Mouse (Mus musculus): ENCODE results near the gene Vsx1. TPM values are rescaled to one million over a fixed set of nuclear protein-coding genes. Genes with fewer than 3 reads are reported as not detected.

Gene Vsx1
- under 1 TPM in 1 of 2 experiments, not detected in 1; 0.11 TPM for total RNA-seq (2021)
- long read RNA-seq, experiment 1, result 0 reads
- long read RNA-seq, experiment 2, result 0 reads

DNA sequence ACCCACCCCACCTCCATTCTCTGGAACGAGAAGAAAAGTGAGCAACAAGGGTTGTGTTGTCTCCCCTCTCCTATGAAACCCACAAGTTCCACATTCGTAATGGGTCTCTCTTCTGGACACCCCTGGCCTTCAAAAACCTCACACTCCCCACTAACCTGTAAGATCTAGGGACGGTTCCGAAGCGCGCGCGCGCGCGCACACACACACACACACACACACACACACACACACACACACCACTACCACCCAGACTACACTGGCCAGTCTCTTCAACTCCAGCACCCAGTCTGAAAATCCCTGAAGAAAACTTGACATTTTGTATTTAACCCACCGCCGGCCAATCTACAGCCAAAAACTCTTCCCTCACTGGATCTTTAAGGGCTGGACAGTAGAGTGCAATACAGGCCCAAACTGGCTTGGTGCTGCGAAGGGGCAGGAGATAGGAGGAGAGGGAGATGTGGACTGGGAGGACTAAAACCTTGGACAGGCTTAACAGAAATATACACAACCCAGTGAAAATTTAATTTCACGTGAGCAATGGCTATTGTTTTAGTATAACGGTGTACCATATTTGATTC lies at the start of gene Vsx1:
TSS of gene Vsx1 (minus strand) at position 138 of the 578 bp plus-strand sequence.
- Histone ChIP-seq H3K4me3 (peak within 1 kb of the TSS; percentile 28; the same call in 1 of the 2 replicates), H3K27ac (no peak within 1 kb of the TSS)
- intact Hi-C loops (cut with DNase I), result no loop called here
- DNase-seq (ENCODE audit: extremely low spot score in 1 of 2, low spot score in 2 of 2), result no peak
- no peak for TF ChIP-seq CTCF (IDR thresholded peaks at IDR 0.05)

DNA sequence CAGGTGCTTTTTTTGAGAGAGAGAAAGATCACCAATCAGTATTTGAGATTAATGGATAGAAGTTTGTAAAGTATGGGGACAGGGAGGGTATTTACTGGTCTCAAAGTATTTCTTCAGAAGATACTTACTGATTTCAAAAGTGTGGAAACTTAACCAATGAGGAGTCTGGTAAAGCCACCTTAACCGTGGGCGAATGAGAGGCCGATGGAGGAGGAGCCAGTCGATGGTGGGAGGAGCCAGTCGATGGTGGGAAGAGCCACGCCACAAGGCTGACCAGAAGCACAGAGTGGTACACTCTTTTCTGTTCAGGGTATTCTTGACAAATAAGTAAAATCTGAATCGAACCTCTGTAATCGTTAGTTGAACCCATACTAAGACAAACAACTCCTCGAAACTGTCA lies 48.7 kb upstream of the Vsx1 start:
- no peak for TF ChIP-seq CTCF (IDR thresholded peaks at IDR 0.05)
- intact Hi-C loops (cut with DNase I), result no loop called here

DNA sequence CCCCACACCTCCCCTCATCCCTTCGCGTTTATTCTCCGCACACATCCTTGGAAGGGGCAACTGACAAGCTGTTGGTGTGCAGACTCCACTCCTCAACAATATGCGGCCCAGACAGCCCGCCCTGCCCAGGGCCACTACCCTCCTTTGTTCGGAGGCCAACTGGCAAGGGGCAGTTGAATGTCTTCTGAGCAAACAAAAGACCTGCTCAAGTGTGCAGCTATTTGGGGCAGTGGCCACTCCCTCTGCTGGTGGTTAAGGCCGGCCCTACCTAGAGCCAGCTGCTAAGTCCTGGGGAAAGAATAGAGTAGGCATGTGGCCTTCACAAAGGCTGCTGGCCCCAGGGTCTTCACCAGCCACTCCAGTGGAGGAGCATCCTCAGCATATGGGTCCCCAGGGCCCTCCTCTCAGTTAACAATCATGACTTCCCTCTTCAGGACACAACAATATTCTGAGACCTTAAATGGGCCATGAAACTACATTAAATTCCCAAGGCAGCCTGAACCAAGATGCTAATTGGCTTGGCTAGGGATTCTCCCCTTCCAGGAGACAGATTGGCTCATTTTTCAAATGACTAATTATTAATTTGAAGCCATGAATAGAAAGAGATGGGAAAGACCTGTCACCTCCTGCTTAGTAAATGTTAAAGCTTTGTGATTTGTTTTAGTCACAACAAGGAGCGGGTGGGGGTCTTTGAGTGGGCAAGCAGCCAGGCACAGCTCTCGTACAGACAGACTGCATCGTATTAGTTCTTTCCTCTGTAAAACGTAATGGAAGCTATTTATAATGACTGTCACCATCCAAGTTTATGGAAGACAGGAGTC lies 46.8 kb upstream of the Vsx1 start:
- no peak for DNase-seq (ENCODE audit: extremely low spot score in 1 of 2, low spot score in 2 of 2)
- intact Hi-C loops (cut with DNase I), result no loop called here
- no peak; the same call in 1 of the 2 replicates for TF ChIP-seq CTCF (IDR thresholded peaks at IDR 0.05)
- Histone ChIP-seq H3K27ac (no peak overlapping the region), H3K4me3 (no peak overlapping the region)

More for the DNA sequence above, 48.7 kb upstream of the Vsx1 start:
- no peak overlapping the region for H3K27ac ChIP-seq
- DNase-seq (ENCODE audit: extremely low spot score in 1 of 2, low spot score in 2 of 2), result no peak
- no peak overlapping the region for H3K4me3 ChIP-seq

DNA sequence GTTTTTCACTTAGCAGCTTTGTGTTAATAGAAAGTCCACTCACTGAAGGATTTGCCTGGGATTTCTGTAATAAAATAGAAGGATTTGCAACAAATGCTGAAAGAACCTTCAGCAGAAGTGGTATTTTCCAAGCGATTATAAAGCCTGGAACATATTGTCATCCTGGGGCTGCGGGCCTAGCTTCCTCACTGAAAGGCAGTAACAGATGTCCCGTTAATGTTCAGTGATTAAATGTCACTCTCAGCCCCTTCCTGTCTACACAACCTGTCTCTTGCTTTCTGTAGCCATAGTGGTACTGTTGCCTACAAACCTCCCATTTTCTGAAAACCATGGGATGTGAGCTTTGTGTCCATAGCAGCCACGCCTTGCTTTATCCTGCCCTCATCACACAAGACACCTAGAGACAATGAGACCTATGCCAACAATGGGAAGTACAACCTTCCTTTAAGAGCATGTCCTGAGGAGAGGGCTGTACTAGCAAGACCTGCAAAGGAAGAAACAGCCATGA lies 23.1 kb upstream of the Vsx1 start:
- H3K4me3 ChIP-seq, result no peak overlapping the region
- no peak overlapping the region for H3K27ac ChIP-seq
- TF ChIP-seq CTCF (IDR thresholded peaks at IDR 0.05), result no peak
- intact Hi-C loops (cut with DNase I), result no loop called here
- DNase-seq (ENCODE audit: extremely low spot score in 1 of 2, low spot score in 2 of 2), result no peak

DNA sequence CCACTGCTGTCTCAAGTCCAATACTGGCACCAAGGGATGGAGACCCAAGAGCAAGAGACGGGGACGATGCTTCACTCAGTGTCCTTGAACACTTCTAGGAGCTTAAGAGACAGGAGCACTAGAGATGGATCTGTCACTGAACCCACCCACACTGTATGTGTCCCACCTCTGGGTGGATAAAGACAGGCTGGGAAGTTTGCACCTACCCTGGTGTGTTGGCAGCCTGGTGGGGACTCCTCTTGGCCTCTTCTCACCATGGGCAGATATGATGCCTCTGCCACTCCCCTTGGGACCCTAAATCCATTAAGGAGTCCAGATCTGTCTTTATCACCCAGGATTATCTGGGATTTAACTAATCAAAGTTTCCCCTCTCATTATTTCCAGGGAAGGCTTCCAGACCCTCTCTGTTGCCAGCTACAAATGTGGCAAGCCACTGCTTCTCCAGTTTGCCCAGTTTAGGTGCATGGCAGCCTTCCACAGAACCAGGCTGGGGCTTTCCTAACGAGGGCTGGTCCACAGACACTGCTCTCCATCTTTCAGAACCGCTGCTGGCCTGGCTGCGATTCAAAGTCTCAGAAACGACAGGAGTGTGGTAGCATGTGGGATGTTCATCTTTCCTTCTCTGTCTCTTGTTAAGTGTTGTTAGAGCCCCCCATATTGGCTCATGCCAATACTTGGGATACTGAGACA lies 2.5 kb upstream of the Vsx1 start:
- H3K4me3 ChIP-seq, result no peak overlapping the region
- intact Hi-C loops (cut with DNase I), result no loop called here
- DNase-seq (ENCODE audit: extremely low spot score in 1 of 2, low spot score in 2 of 2), result no peak
- no peak overlapping the region for H3K27ac ChIP-seq
- TF ChIP-seq CTCF (IDR thresholded peaks at IDR 0.05), result no peak

DNA sequence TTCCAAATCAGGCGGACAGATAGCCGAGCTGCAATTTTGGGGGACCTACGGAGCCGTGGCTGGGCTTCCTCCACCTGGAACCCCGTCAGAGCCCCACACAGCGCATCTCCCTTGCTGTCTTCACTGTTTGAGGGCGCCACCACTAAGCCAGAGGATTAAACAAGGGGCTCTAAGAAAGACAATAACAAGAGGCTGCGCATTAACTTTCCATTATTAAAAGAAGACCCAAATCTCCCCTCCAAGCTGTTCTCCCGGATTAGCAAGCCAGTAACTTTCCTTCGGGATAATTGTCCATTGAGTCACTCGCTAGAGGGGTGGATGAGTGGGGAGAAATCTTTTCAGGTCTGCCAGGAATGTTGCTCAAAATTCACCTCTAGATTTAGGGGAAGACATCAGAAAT lies 1.1 kb upstream of the Vsx1 start:
- intact Hi-C loops (cut with DNase I), result no loop called here
- DNase-seq (ENCODE audit: extremely low spot score in 1 of 2, low spot score in 2 of 2), result no peak
- no peak overlapping the region for H3K4me3 ChIP-seq
- no peak overlapping the region for H3K27ac ChIP-seq
- TF ChIP-seq CTCF (IDR thresholded peaks at IDR 0.05), result no peak

DNA sequence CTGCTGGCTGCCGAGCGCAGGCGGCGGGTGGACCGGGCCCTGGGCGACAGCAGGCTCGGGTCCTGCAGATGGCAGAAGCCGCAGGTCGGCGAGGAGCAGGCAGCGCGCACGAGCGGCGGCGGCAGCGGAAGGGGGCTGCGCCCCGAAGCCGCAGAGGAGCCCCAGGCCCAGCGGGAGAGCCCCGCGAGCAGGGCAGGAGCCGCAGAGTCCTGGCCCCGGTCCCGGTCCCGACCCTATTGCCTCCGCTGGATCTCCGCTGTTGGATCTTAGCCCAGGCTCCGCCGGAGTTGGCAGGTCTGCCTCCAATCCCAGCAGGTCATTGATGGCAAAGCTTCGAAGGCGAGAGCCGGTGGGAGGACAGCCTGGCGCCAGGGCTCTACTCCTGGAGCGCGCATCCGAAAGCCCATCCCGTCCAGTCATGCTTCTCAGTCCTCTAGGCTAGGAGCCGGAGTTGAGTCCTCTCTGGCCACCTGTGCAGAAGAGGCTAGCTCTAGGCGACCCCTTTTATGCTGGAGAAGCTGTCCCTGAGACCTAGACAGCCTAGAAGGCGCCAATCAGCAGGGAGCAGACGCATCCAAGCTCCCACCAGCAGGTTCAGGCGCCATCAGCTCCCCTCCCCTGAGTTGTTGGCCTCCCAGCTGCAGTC lies 496 bp downstream of the Vsx1 start:
- TF ChIP-seq CTCF (IDR thresholded peaks at IDR 0.05), result no peak
- peak; percentile 39 to 60 for DNase-seq (ENCODE audit: extremely low spot score in 1 of 2, low spot score in 2 of 2)
- H3K4me3 ChIP-seq, result peak overlapping the region; percentile 28; the same call in 1 of the 2 replicates
- intact Hi-C loops (cut with DNase I), result no loop called here
- no peak overlapping the region for H3K27ac ChIP-seq

DNA sequence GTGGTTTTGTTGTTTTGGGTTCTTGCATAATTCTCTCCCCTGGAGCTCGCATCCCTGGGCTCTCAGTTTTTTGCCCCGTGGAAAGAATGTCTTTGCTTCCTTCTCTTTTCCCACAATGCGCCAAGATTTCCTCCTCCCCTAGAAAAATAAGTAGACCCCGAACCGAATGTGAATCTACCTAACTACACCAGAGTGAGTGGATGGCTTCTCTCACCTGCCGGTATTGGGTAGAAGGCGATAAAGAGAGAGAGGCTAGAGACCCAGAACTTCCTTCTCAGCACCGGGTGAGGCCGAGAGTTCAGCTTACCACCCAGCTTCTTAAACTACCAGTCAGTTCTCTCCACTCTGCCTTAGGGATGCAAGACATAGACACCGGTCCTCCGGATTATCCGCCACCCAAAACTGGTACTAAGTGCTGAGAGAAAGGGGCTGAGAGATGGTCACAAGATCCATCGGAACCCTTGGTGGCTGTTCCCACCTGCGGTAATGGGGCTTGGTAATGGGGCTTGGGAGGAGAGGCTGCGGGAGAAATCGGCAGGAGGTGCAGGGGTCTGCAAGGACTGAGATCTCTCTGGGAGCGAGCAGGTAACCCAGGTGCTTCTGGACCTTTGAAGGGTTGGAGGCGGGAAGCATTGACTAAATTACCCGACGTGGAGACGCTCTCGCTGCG lies 1.2 kb downstream of the Vsx1 start:
- H3K4me3 ChIP-seq, result peak overlapping the region; percentile 28; the same call in 1 of the 2 replicates
- no peak overlapping the region for H3K27ac ChIP-seq
- intact Hi-C loops (cut with DNase I), result no loop called here
- no peak for DNase-seq (ENCODE audit: extremely low spot score in 1 of 2, low spot score in 2 of 2)
- TF ChIP-seq CTCF (IDR thresholded peaks at IDR 0.05), result no peak

DNA sequence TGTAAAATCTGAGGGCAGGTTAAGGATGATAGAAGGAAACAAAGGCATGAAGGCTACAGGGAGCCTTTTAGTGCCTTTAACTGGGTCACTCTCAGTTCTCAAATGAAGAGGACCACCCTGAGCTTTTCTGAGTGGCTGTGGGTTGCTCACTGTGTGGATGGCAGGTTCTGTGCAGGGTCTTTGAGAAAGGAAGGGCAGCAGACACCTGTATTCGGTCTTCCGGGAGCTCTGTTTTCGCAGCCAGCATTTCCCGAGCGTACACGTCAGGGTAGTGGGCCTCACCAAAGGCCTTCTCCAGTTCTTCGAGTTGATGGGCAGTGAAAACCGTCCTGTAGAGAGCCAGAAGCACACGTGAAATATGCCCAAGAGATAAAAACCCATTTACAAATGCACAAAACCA lies 3.8 kb downstream of the Vsx1 start:
- H3K27ac ChIP-seq, result no peak overlapping the region
- intact Hi-C loops (cut with DNase I), result no loop called here
- H3K4me3 ChIP-seq, result no peak overlapping the region
- DNase-seq (ENCODE audit: extremely low spot score in 1 of 2, low spot score in 2 of 2), result no peak
- TF ChIP-seq CTCF (IDR thresholded peaks at IDR 0.05), result no peak

DNA sequence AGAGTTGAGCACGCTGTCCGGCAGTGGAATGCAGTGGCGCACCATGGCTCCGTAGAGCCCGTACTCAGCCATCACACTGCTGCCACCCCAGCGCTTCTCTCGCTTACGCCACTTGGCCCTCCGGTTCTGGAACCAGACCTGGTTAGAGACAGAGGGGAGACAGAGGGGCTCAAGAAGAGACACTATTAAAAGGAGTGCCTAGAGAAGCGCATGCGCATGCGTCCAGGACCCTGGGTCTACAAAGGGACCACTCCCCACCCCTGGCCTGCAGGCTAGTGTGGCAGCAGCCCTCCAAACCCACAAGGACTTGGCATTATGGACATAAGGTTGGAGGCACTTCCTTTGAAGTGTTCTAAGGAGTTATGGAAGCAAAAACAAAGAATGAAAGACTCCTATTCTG lies 4.7 kb downstream of the Vsx1 start:
- intact Hi-C loops (cut with DNase I), result no loop called here
- no peak overlapping the region for H3K27ac ChIP-seq
- no peak for DNase-seq (ENCODE audit: extremely low spot score in 1 of 2, low spot score in 2 of 2)
- TF ChIP-seq CTCF (IDR thresholded peaks at IDR 0.05), result no peak
- H3K4me3 ChIP-seq, result no peak overlapping the region

DNA sequence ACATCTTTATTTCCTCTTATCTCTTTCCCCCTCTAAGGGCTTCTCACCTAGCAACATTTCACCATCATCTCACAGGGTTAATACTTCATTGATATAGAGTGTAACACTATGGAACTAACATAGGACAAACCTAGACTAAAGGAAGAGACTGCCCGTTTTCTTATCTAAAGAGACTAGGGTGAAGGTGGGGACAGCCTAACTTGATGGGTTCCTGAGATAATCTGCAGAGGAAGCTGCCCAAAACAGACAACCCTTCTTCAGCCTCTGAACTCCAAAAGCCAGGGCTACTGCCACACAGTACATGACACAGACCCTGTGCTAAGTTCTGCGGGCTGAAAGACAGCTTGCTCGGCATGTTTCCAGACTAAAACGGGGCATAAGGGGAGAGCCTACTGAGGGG lies 7.6 kb downstream of the Vsx1 start:
- Histone ChIP-seq H3K4me3 (no peak overlapping the region), H3K27ac (no peak overlapping the region)
- no peak for DNase-seq (ENCODE audit: extremely low spot score in 1 of 2, low spot score in 2 of 2)
- intact Hi-C loops (cut with DNase I), result no loop called here
- TF ChIP-seq CTCF (IDR thresholded peaks at IDR 0.05), result no peak

Measured in left cerebral cortex, adult 2 months (tissue).